Mouse (Mus musculus): ENCODE data around the gene Krtap12-1. TPM values are rescaled to one million over a fixed set of nuclear protein-coding genes. Genes with fewer than 3 reads are reported as not detected.
"Not testable (repeated sequence)": the region's sequence is repeated elsewhere in the genome, so short reads cannot be mapped to it uniquely, and the experiment has no call there.

The Krtap12-1 gene
- polyA plus RNA-seq, 1 experiment from 2014 or later: not detected

- ATAC-seq (ENCODE audit: low FRiP score); H3K27ac ChIP-seq: not testable (repeated sequence)
Measured at GRCm38 (mm10) chr10:77711157-77711556, 9.2 kb upstream of the Krtap12-1 start, which contains the start of gene Gm10024. TSS of gene Gm10024 (plus strand) at chr10:77711457.

DNA sequence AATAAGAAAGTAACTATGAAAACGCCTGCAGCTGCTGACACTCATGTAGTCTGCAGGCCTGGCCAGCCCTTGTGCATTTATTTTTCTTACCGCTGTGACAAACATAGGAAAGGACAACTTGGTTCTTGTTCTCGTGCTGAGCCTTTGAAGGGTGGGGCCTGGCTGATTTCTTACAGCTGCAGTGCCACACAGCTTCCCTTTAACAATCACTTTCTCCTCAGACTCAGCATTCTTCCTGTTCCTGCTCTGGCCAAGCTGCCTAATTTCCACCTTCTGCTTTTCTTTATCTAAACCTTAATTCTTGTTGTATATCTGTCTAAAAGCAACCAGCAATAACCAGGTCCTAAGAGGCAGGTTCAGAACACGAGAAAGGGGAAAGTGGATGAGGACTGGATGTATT lies 6.7 kb upstream of the Krtap12-1 start:
- no peaks in the 10 kb centered on the region for H3K36me3 ChIP-seq
- H3K27ac ChIP-seq: no peak overlapping the region
- H3K27me3 ChIP-seq: no peaks in the 10 kb centered on the region
- 72% methylated on average over 4 of the region's 4 CpGs for WGBS
- H3K9me3 ChIP-seq (replicated peaks): 0 out of 2 replicates have a peak, but pooled peaks cover 6% of the 10 kb centered on the region
- H3K4me3 ChIP-seq: no peak overlapping the region
- no peak overlapping the region for H3K4me2 ChIP-seq (replicated peaks)
- no peak overlapping the region for H3K9ac ChIP-seq
- H3K4me1 ChIP-seq: no peaks in the 10 kb centered on the region
- no peak for ATAC-seq (ENCODE audit: low FRiP score)

More at GRCm38 (mm10) chr10:77711157-77711556, 9.2 kb upstream of the Krtap12-1 start, which contains the start of gene Gm10024:
- H3K36me3 ChIP-seq; H3K9ac ChIP-seq; H3K4me2 ChIP-seq (replicated peaks); H3K4me1 ChIP-seq; H3K4me3 ChIP-seq; H3K27me3 ChIP-seq: not testable (repeated sequence)
- H3K9me3 ChIP-seq (replicated peaks): peaks cover 14% of the 10 kb centered on the region; the same call in 1 of the 2 replicates

DNA sequence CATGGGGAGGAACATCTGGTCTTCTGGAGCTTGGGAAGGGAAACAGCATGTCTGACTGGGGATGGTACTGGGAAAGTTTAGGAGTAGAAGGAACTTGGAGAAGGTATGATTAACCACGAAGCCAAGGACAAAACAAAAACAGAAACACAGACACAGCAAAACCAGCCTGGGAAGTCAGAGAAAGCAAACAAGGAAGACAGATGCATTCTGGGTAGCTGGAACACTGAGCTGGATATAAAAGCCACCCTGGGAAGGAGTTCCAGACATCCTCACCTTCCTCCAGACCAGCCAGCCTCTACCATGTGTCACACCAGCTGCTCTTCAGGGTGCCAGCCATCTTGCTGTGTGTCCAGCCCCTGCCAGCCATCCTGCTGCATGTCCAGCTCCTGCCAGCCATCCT lies 4.9 kb upstream of the Krtap12-1 start, which contains the start of gene Gm10142:
Gm10142 (plus strand) TSS at position 301 of the 400 bp plus-strand sequence.
- no peak within 1 kb of the TSS for H3K27ac ChIP-seq
- ATAC-seq (ENCODE audit: low FRiP score): no peak
- 94% methylated on average over 1 of the region's 1 CpGs for WGBS
- no peaks in the 10 kb centered on the region for H3K4me1 ChIP-seq
- H3K27me3 ChIP-seq: no peaks in the 10 kb centered on the region
- no peaks in the 10 kb centered on the region for H3K36me3 ChIP-seq
- 0 out of 2 replicates have a peak, but pooled peaks cover 6% of the 10 kb centered on the region for H3K9me3 ChIP-seq (replicated peaks)
- H3K9ac ChIP-seq: no peak within 1 kb of the TSS
- H3K4me2 ChIP-seq (replicated peaks): no peak within 1 kb of the TSS
- H3K4me3 ChIP-seq: no peak within 1 kb of the TSS

DNA sequence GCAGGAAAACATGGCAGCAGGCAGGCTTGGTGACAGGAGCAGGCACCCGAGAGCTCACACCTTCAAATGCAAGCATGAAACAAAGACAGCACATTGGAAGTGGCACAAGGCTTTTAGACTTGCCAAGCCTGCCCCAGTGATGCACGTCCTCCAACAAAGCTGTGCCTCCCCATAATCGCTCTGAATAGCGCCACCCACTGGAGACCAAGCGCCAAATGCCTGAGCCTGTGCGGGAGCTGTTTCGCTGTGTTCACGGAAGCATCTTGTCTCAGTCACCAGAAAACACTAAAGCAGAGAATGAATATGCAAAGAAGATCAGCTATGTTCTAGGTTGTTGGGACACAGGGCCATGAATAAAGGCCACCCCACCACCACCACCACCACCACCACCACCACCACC lies 4.5 kb downstream of the Krtap12-1 start:
- no peaks in the 10 kb centered on the region for H3K4me1 ChIP-seq
- 75% methylated on average over 8 of the region's 8 CpGs for WGBS
- no peaks in the 10 kb centered on the region for H3K36me3 ChIP-seq
- H3K27me3 ChIP-seq: no peaks in the 10 kb centered on the region
- H3K4me3 ChIP-seq: no peak overlapping the region
- no peak overlapping the region for H3K27ac ChIP-seq
- ATAC-seq (ENCODE audit: low FRiP score): no peak
- H3K9ac ChIP-seq: no peak overlapping the region
- no peak overlapping the region for H3K4me2 ChIP-seq (replicated peaks)
- H3K9me3 ChIP-seq (replicated peaks): no peaks in the 10 kb centered on the region

DNA sequence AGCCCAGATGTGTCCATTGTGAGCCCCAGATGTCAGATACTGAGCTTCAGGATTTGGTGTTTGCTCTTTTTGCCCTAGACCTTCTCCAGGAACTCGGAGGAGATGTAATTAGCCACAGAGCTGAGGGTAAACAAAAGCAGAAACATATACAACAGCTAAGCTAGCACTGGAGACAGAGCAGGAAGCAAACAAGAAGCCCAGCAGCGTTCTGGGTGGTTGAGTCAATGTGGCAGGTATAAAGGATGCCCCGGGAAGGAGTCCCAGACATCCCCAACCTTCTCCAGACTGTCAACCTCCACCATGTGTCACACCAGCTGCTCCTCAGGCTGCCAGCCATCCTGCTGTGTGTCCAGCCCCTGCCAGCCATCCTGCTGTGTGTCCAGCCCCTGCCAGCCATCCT lies 5.8 kb downstream of the Krtap12-1 start, which contains the start of gene Gm10100:
Gm10100 (plus strand) TSS at position 301 of the 400 bp plus-strand sequence.
- Histone ChIP-seq H3K4me3 (no peak within 1 kb of the TSS), H3K9me3 (replicated peaks) (no peaks in the 10 kb centered on the region), H3K27me3 (no peaks in the 10 kb centered on the region), H3K27ac (no peak within 1 kb of the TSS), H3K36me3 (no peaks in the 10 kb centered on the region), H3K4me1 (no peaks in the 10 kb centered on the region), H3K9ac (no peak within 1 kb of the TSS), H3K4me2 (replicated peaks) (no peak within 1 kb of the TSS)
- WGBS: 38% methylated on average over 3 of the region's 3 CpGs
- no peak for ATAC-seq (ENCODE audit: low FRiP score)

DNA sequence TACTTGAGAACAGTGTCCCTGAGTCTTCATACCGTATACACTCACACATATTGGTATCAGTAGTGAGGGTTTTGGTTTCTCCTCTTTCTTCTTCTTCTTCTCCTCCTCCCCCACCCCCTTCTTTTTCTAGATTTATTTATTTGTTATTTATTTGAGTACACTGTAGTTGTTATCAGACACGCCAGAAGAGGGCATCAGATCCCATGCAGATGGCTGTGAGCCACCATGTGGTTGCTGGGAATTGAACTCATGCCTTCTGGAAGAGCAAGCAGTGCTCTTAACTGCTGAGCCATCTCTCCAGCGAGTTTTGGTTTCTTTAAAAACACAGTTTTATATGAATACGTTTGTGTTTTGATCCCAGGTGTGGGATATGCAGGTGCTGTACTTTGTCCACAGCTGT lies 7.9 kb downstream of the Krtap12-1 start:
- no peaks in the 10 kb centered on the region for H3K4me1 ChIP-seq
- 60% methylated on average over 4 of the region's 4 CpGs for WGBS
- ATAC-seq (ENCODE audit: low FRiP score): no peak
- no peak overlapping the region for H3K9ac ChIP-seq
- H3K9me3 ChIP-seq (replicated peaks): no peaks in the 10 kb centered on the region
- no peak overlapping the region for H3K4me2 ChIP-seq (replicated peaks)
- H3K27ac ChIP-seq: no peak overlapping the region
- no peaks in the 10 kb centered on the region for H3K27me3 ChIP-seq
- H3K4me3 ChIP-seq: no peak overlapping the region
- no peaks in the 10 kb centered on the region for H3K36me3 ChIP-seq

DNA sequence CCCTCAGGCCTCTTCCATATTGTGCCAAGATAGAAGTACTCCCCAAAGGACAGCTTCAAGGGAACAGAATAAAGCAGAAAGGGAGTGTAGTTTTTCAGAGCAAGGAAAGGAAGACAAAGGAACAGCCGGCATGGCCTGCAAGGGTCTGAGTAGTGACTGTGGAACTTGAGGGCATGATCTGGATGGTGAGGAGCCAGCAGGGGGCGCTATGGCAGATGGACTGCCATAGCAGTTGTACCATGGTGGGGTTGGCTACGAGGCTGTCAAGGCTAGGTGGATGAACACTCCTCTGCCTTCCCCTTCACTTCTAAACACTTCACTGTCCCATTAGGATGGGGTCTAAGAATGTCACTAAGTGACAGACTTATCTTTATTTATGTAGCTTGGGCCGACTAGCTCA lies 8.8 kb downstream of the Krtap12-1 start:
- Histone ChIP-seq H3K4me3 (no peak overlapping the region), H3K9me3 (replicated peaks) (no peaks in the 10 kb centered on the region), H3K27me3 (no peaks in the 10 kb centered on the region), H3K4me2 (replicated peaks) (no peak overlapping the region), H3K9ac (no peak overlapping the region), H3K27ac (no peak overlapping the region), H3K4me1 (no peaks in the 10 kb centered on the region), H3K36me3 (no peaks in the 10 kb centered on the region)
- 52% methylated on average over 4 of the region's 4 CpGs for WGBS
- ATAC-seq (ENCODE audit: low FRiP score): no peak

DNA sequence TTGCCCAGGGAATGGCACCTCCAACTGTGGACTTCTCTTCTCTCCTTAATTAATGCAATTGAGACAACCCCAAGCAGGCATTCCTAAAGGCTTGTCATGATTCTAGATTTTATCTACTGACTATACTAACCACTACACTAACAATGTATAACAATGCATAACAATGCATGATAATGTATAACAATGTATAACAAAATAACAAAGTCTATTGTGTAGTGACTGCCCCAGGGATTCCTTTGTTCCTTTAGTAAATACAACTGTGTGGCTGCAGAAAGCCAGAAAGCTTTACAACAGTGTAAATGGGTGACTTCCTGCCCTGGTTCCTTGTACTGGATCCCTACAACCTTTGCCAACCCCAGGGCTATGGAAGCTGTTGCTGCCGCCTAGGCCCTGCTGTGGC lies 15.5 kb downstream of the Krtap12-1 start:
- no peak overlapping the region for H3K4me2 ChIP-seq (replicated peaks)
- H3K4me1 ChIP-seq: peaks cover 2% of the 10 kb centered on the region; the same call in 1 of the 2 replicates
- H3K27ac ChIP-seq: no peak overlapping the region
- H3K9me3 ChIP-seq (replicated peaks): peaks cover 6% of the 10 kb centered on the region; the same call in 1 of the 2 replicates
- no peak overlapping the region for H3K4me3 ChIP-seq
- WGBS: 95% methylated on average over 1 of the region's 1 CpGs
- no peak overlapping the region for H3K9ac ChIP-seq
- no peak for ATAC-seq (ENCODE audit: low FRiP score)
- no peaks in the 10 kb centered on the region for H3K27me3 ChIP-seq
- no peaks in the 10 kb centered on the region for H3K36me3 ChIP-seq

DNA sequence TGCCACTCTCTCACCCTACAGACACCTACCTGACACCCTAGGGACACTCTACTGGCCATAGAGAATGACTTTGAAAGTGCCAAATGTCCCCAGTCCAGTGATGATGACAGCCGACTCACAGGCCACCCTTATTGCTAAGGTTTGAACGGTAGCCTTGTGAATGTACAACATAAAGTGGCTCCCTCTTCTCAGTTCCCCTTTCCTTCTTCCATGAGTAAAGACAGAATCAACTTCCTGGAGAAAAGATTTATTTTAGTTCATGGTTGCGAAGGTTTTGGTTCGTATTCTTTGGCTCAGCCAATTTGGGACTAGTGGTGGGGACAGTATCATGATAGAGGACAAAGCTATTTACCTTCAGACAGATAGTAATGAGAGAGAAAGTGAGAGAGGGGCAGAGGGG lies 18.5 kb downstream of the Krtap12-1 start:
- WGBS: 92% methylated on average over 4 of the region's 4 CpGs
- ATAC-seq (ENCODE audit: low FRiP score): no peak
- peaks cover 6% of the 10 kb centered on the region; the same call in 1 of the 2 replicates for H3K4me1 ChIP-seq
- H3K4me2 ChIP-seq (replicated peaks): no peak overlapping the region
- no peaks in the 10 kb centered on the region for H3K27me3 ChIP-seq
- H3K36me3 ChIP-seq: no peaks in the 10 kb centered on the region
- no peak overlapping the region for H3K4me3 ChIP-seq
- H3K9me3 ChIP-seq (replicated peaks): peaks cover 6% of the 10 kb centered on the region; the same call in 1 of the 2 replicates
- no peak overlapping the region for H3K9ac ChIP-seq
- no peak overlapping the region for H3K27ac ChIP-seq

DNA sequence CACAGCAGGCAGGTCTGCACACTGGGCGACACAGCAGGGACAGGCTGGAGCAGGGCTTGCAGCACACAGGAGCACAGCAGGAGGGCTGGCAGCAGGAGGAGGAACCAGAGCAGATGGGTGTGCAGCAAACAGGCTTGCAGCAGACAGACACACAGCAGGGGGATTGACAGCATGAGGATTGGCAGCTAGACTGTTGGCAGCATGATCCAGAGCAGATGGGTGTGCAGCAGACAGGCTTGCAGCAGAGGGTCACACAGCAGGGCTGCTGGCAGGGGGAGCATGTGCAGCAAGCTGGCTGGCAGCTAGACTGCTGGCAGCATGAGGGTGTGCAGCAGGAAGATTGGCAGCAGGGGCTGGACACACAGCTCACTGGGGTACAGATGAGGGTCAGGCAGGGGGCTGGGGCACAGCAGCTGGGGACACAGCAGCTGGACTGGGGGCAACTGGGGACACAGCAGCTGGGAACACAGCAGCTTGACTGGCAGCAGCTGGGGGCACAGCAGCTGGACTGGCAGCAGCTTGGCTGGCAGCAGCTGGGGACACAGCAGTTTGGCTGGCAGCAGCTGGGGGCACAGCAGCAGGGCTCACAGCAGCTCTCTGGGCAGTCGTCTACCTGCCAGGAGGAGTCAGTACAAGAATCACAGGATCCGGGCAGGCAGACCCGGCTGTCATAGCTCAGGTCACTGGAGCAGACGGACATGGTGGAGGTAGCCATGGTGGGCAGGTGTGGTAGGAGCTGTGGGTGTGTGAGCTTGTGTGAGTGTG lies 21.7 kb downstream of the Krtap12-1 start, which contains the start of gene Gm18596:
Gm18596 (minus strand) TSS at position 715 of the 765 bp plus-strand sequence.
- WGBS: 35% methylated on average over 5 of the region's 5 CpGs
- H3K4me3 ChIP-seq; H3K9me3 ChIP-seq (replicated peaks); H3K27ac ChIP-seq; H3K27me3 ChIP-seq; H3K36me3 ChIP-seq; H3K4me2 ChIP-seq (replicated peaks); ATAC-seq (ENCODE audit: low FRiP score); H3K4me1 ChIP-seq; H3K9ac ChIP-seq: not testable (repeated sequence)

- H3K4me1 ChIP-seq; H3K9ac ChIP-seq; H3K27ac ChIP-seq; H3K36me3 ChIP-seq; H3K9me3 ChIP-seq (replicated peaks); H3K4me2 ChIP-seq (replicated peaks); H3K27me3 ChIP-seq; ATAC-seq (ENCODE audit: low FRiP score); H3K4me3 ChIP-seq: not testable (repeated sequence)
- 79% methylated on average over 1 of the region's 1 CpGs for WGBS
Measured at GRCm38 (mm10) chr10:77750686-77751085, 30.3 kb downstream of the Krtap12-1 start.

- not testable (repeated sequence) for H3K9ac ChIP-seq; ATAC-seq (ENCODE audit: low FRiP score); H3K27me3 ChIP-seq; H3K27ac ChIP-seq; H3K4me2 ChIP-seq (replicated peaks); H3K9me3 ChIP-seq (replicated peaks); H3K36me3 ChIP-seq; H3K4me3 ChIP-seq; H3K4me1 ChIP-seq
- 63% methylated on average over 1 of the region's 1 CpGs for WGBS
Measured at GRCm38 (mm10) chr10:77751254-77751653, 30.9 kb downstream of the Krtap12-1 start, which contains the start of gene Gm9736. TSS of gene Gm9736 (minus strand) at chr10:77751354.

- H3K4me1 ChIP-seq; H3K9ac ChIP-seq; H3K9me3 ChIP-seq (replicated peaks); H3K4me2 ChIP-seq (replicated peaks); H3K27ac ChIP-seq; ATAC-seq (ENCODE audit: low FRiP score); H3K4me3 ChIP-seq; H3K36me3 ChIP-seq; H3K27me3 ChIP-seq: not testable (repeated sequence)
- 66% methylated on average over 3 of the region's 3 CpGs for WGBS
Measured at GRCm38 (mm10) chr10:77752312-77752711, 31.9 kb downstream of the Krtap12-1 start.
